Mouse (Mus musculus) central nervous system, embryonic 11.5 days (tissue): Measurements from ENCODE around the gene Fbxw24. TPM values are rescaled to one million over a fixed set of nuclear protein-coding genes. Genes with fewer than 3 reads are reported as not detected.

Experiments used
- polyA plus RNA-seq: library from polyadenylated mRNA; depleted of rRNA; stranded (reverse); fragments of >200 nt; gene quantifications from 2 replicates; pipeline ENCODE4 v1.2.3, GENCODE M21; 2012; rRNA removed

Fbxw24 gene
- 0.06 TPM in 1 of 2 replicates, not detected in the other for polyA plus RNA-seq

GRCm38 (mm10) chr9:109625957-109626356 lies at the start of gene Fbxw24:
Gene Fbxw24, minus strand, starts transcription at chr9:109626057.

DNA sequence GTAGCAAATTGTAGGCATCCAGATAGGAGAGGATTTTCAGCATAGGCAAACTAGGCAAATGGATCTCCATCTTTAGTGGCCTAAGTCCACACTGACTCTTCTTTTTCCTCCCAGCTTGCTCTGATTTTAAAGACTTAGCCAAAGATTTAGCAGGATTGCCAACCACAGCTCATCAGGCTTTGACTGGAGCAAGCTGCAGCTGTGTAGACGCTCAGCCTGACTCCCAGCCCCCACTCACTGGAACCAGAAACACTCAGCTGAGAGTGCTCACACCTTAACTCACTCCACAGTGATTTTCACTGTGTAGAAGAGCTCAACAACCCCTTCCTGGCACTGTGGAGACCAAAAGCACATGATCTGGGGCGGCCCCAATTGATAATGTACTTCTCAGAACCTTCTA lies 38.7 kb upstream of the Fbxw24 start, which contains the start of gene Fbxw25:
Fbxw25 (minus strand) TSS at position 101 of the 400 bp plus-strand sequence.

DNA sequence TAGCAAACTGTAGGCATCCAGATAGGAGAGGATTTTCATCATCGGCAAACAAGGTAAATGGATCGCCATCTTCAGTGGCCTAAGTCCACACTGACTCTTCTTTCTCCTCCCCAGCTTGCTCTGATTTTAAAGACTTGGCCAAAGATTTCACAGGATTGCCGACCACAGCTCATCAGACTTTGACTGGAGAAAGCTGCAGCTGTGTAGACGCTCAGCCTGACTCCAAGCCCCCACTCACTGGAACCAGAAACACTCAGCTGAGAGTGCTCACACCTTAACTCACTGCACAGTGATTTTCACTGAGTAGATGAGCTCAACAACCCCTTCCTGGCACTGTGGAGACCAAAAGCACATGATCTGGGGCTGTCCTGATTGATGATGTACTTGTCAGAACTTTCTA lies 57.7 kb downstream of the Fbxw24 start, which contains the start of gene Fbxw15:
Fbxw15 (minus strand) TSS at position 101 of the 400 bp plus-strand sequence.

Other genes with a start within 250 kb of the Fbxw24 start
- gene Fbxw22, start 221.8 kb downstream of the Fbxw24 start, polyA plus RNA-seq, result not detected in 2 replicates
- gene Fbxw16, start 176.9 kb downstream of the Fbxw24 start, polyA plus RNA-seq, result not detected in 2 replicates
- gene Fbxw19, start 130.2 kb downstream of the Fbxw24 start, polyA plus RNA-seq, result not detected in 2 replicates
- 0.09 and 0.20 TPM in 2 replicates for gene Fbxw15, start 57.8 kb downstream of the Fbxw24 start, polyA plus RNA-seq
- 0.05 TPM in 1 of 2 replicates, not detected in the other for gene Fbxw25, start 38.6 kb upstream of the Fbxw24 start, polyA plus RNA-seq
- 0.06 and 0.12 TPM in 2 replicates for gene Fbxw18, start 76.6 kb upstream of the Fbxw24 start, polyA plus RNA-seq
- not detected in 2 replicates for gene Fbxw26, start 120.0 kb upstream of the Fbxw24 start, polyA plus RNA-seq
- gene Fbxw27, start 164.6 kb upstream of the Fbxw24 start, polyA plus RNA-seq, result not detected in 2 replicates
- gene Spink8, start 186.2 kb upstream of the Fbxw24 start, polyA plus RNA-seq, result not detected in 2 replicates
- gene Nme6, start 206.7 kb upstream of the Fbxw24 start, polyA plus RNA-seq, result 45.0 and 64.6 TPM in 2 replicates
- gene Camp, start 223.6 kb upstream of the Fbxw24 start, polyA plus RNA-seq, result 1.3 and 2.6 TPM in 2 replicates
- gene Cdc25a, start 249.5 kb upstream of the Fbxw24 start, polyA plus RNA-seq, result 37.1 and 39.4 TPM in 2 replicates